13 mouse cellular contexts compared by ENCODE assay signal in the genomic region with DNA sequence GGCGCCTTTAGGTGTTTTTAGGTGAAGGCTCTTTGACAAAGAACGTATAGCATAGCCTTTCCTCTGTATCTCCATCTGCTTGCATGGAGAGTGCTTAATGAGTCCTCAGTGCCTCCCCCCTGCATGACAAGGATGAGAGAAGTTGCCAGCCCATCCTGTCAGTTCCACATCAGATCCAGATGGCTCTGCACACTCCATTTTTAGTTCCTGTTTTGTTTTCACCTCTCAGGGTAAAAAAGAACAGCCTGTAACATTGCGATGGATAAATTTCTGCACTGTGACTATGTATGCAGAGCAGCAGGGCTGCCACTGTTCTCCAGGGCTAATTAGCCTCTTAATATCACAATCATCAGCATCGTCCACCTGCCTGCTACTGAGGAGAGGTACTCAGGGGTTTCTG.
A peak's percentile ranks its signal among the peaks of the same experiment; 100 is the strongest.
DNase-seq lines count a peak whose midpoint lies in the region; ATAC-seq lines count a peak whose summit lies in the region.
"Had no signal": no experiment of that assay in that cellular context is flagged by ENCODE, and none has a peak within 500 bp of the region (broad histone marks: within the 10 kb centered on the region; RNA-seq: fewer than 3 reads in every experiment).

No protein-coding gene starts in this region.

- peak; percentile 42 for DNase-seq in cerebellum, adult 11-12 months
- peak; percentile 12 to 14 for DNase-seq in cerebellum, postnatal 25 days
- peak; percentile 64 to 74 for DNase-seq in layer of hippocampus, adult 8-10 months (ENCODE audit: low spot score in 2 of 2)
- peak; percentile 11 for DNase-seq in left cerebral cortex, postnatal 4 days
- no peak for DNase-seq in kidney, postnatal 10 days
- no peak for DNase-seq in lung, postnatal 14 days
- DNase-seq in Muller cell, postnatal 12 days (ENCODE audit: inconsistent ontology term), result no peak
- DNase-seq: adrenal gland, postnatal 25 days; liver; lung, postnatal 10 days had no signal

- H3K9me3 ChIP-seq in kidney, embryonic 14.5 days (ENCODE audit: control insufficient read depth, low read length), result no peaks in the 10 kb centered on the region
- H3K9me3 ChIP-seq: heart, embryonic 13.5 days; hindbrain, embryonic 13.5 days had no signal

- ATAC-seq in kidney, embryonic 14.5 days (ENCODE audit: low FRiP score, low TSS enrichment), result no peak

- H3K4me3 ChIP-seq in kidney, embryonic 14.5 days (ENCODE audit: low read length), result no peak overlapping the region
- H3K4me3 ChIP-seq: heart, embryonic 13.5 days; hindbrain, embryonic 13.5 days had no signal

- H3K4me1 ChIP-seq in kidney, embryonic 14.5 days (ENCODE audit: control insufficient read depth, insufficient read depth, low read length), result no peaks in the 10 kb centered on the region
- H3K4me1 ChIP-seq: heart, embryonic 13.5 days had no signal

- no peak overlapping the region for H3K27ac ChIP-seq in kidney, embryonic 14.5 days (ENCODE audit: low read depth, low read length)
- H3K27ac ChIP-seq: heart, embryonic 13.5 days; hindbrain, embryonic 13.5 days had no signal

- WGBS in kidney, embryonic 14.5 days, result 70% methylated on average over 4 of the region's 4 CpGs

- H3K4me2 ChIP-seq in kidney, embryonic 14.5 days (replicated peaks; ENCODE audit: low read depth, low read length), result no peak overlapping the region
- H3K4me2 ChIP-seq: heart, embryonic 13.5 days; hindbrain, embryonic 13.5 days had no signal

- H3K27me3 ChIP-seq in kidney, embryonic 14.5 days (ENCODE audit: control insufficient read depth, insufficient read depth, low read length), result no peaks in the 10 kb centered on the region
- H3K27me3 ChIP-seq: heart, embryonic 13.5 days; hindbrain, embryonic 13.5 days had no signal

- no peaks in the 10 kb centered on the region for H3K36me3 ChIP-seq in kidney, embryonic 14.5 days (ENCODE audit: control insufficient read depth, insufficient read depth, low read length)
- H3K36me3 ChIP-seq: heart, embryonic 13.5 days; hindbrain, embryonic 13.5 days had no signal

- intact Hi-C loops in left cerebral cortex, postnatal 4 days (cut with DNase I), result no loop called here

- no peak overlapping the region for H3K9ac ChIP-seq in kidney, embryonic 14.5 days (ENCODE audit: low read depth, low read length)
- H3K9ac ChIP-seq: heart, embryonic 13.5 days; hindbrain, embryonic 13.5 days had no signal

Comparison
In these comparisons a context has a peak if more than half of its experiments do, and no peak if none do; other contexts are left out.
1. DNase-seq: peak in cerebellum, adult 11-12 months (single experiment), cerebellum, postnatal 25 days (2 of 2), layer of hippocampus, adult 8-10 months (2 of 2) and left cerebral cortex, postnatal 4 days (single experiment); none in kidney, postnatal 10 days (single experiment), lung, postnatal 14 days (single experiment) and Muller cell, postnatal 12 days (single experiment).